Mouse (Mus musculus) cerebellum, adult 2 months (tissue): ENCODE measurements around the gene Clns1a.

ENCODE experiments used
- CTCF ChIP-seq: fragments of 200-500 bp; IDR thresholded peaks from 2 replicates; pipeline ENCODE4 v1.5.1; 2011; ENCODE audit warnings: low read depth, mild to moderate bottlenecking, control low read depth, low read length, moderate library complexity, borderline replicate concordance; ENCODE audit not compliant: insufficient read depth
- POLR2A ChIP-seq: fragments of 200-500 bp; IDR thresholded peaks from 2 replicates; pipeline ENCODE4 v1.6.1; 2011; ENCODE audit warnings: low read length, control low read depth, borderline replicate concordance; ENCODE audit not compliant: insufficient read depth

DNA sequence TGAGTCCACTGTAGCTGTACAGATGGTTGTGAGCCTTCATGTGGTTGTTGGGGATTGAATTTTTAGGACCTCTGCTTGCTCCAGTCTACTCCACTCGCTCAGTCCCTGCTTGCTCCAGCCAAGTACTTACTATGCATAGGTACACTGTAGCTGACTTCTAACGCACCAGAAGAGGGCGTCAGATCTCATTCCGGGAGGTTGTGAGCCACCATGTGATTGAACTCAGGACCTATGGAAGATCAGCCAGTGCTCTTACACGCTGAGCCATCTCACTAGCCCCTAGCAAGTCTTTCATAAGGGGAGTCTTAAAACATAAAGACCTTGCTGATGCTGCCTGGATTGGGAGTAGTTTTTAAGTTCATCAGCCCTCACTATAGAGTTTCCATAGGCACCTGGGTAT is 23.7 kb downstream of the Clns1a start:
- TF ChIP-seq POLR2A (no peak), CTCF (no peak)
